Mouse (Mus musculus) heart, postnatal 36 days (tissue): ENCODE results near the gene Creb3l4. TPM values are rescaled to one million over a fixed set of nuclear protein-coding genes. Genes with fewer than 3 reads are reported as not detected.
"Not testable (repeated sequence)": the region's sequence is repeated elsewhere in the genome, so short reads cannot be mapped to it uniquely, and the experiment has no call there.

ENCODE experiments used
- DNase-seq, 2 experiments: peaks; one replicate each; pipeline ENCODE4 v3.0.0; 2021 to 2022
- intact Hi-C: fragments of 180-260 bp; cut with DNase I; formaldehyde crosslinking; loops from one replicate; pipeline ENCODE4 v1.15.1; 2025
- total RNA-seq, 2 experiments: library from RNA; stranded (reverse); gene quantifications; 2 replicates each; pipeline ENCODE4 v1.2.3; 2021

The Creb3l4 gene
- total RNA-seq, result not detected

GRCm38 (mm10) chr3:90242984-90243775, at the start of gene Creb3l4:
Gene Creb3l4, minus strand, starts transcription at chr3:90243512.
- intact Hi-C loops, result no loop called here
- peak; percentile 44 for DNase-seq

DNA sequence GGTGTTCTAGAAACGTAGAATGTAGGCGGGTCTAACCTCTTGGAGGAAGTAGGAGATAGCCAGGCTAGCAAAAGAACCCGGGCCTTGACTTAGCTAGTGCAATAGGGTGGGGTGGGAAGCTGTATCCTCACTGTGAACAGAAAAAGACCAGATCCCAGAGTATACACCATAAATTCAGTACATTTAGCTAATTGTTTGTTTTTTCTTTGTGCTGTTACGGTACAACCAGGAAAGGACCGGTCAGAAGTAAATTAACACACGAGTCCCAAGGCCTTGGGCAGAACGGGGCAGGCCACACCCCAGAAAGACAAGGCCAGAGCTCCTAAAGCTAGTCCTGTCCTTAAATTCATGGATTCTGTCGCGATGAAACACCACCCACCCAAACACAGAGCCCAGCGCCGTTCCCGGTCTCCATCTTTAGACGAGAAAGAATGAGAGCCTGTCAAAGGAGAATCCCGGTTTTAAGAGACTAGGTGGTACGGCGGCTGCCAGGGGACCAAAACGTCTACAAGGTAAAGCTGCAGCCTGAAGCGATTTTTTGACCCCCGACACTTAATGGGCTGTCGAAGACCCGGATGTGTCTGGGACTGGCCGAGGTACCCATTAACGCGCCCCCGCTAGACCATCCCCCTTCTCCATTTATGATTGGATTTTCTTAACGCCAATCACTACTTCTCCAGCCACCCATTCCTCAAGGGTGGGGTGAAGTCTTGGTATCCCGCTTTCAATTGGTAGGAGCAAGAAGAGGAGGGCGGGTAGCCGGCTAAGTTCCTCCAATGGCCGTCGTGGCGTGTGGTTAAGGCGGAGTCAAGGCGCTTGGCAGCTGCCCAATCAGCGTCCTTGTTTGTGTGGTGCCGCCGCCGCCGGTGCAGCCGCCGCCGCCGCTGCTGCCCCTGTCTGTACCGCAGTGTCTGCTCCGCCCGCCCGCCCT, 49.3 kb upstream of the Creb3l4 start, which contains the start of gene Gatad2b:
Gene Gatad2b, plus strand, starts transcription at position 834 of the 931 bp plus-strand sequence.
- intact Hi-C loops, result loop anchor here (1.0 kb wide), 1 partner anchor 27 kb away; the partner anchor contains the start of gene Dennd4b
- peak; percentile 97 for DNase-seq

- intact Hi-C loops, result loop anchor here (1.0 kb wide), 1 partner anchor 27 kb away; the partner anchor contains the start of gene Dennd4b
- DNase-seq, result no peak
Measured at GRCm38 (mm10) chr3:90291982-90292344, 48.7 kb upstream of the Creb3l4 start.

- no peak for DNase-seq
- intact Hi-C loops, result loop anchor here (1.0 kb wide), 1 partner anchor 83 kb away; no protein-coding TSS in a partner anchor
Measured at GRCm38 (mm10) chr3:90290602-90291001, 47.3 kb upstream of the Creb3l4 start.

DNA sequence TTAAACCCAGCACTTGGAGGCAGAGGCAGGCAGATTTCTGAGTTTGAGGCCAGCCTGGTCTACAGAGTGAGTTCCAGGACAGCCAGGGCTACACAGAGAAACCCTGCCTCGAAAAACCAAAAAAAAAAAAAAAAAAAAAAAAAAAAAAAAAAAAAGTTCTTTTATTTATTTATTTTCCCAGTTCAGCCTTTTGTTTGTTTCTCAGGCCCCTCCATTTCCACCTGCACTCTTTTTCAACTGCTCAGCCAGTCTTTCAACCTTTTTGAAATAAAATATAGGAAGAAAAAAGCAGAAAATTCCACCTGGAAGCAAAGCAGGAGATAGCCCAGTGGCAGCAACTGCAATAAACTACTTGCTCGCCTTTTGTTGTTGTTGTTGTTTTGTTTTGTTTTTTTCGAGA, 46.1 kb upstream of the Creb3l4 start:
- DNase-seq, intact Hi-C loops: not testable (repeated sequence)

- DNase-seq, result no peak
- intact Hi-C loops, result no loop called here
Measured at GRCm38 (mm10) chr3:90284150-90284549, 40.8 kb upstream of the Creb3l4 start.

- intact Hi-C loops, result no loop called here
- no peak for DNase-seq
Measured at GRCm38 (mm10) chr3:90280708-90281107, 37.4 kb upstream of the Creb3l4 start.

- DNase-seq, result no peak
- intact Hi-C loops, result no loop called here
Measured at GRCm38 (mm10) chr3:90279743-90280142, 36.4 kb upstream of the Creb3l4 start.

- intact Hi-C loops, result no loop called here
- DNase-seq, result no peak
Measured at GRCm38 (mm10) chr3:90279216-90279615, 35.9 kb upstream of the Creb3l4 start.

- no peak for DNase-seq
Measured at GRCm38 (mm10) chr3:90278211-90278610, 34.9 kb upstream of the Creb3l4 start.

DNA sequence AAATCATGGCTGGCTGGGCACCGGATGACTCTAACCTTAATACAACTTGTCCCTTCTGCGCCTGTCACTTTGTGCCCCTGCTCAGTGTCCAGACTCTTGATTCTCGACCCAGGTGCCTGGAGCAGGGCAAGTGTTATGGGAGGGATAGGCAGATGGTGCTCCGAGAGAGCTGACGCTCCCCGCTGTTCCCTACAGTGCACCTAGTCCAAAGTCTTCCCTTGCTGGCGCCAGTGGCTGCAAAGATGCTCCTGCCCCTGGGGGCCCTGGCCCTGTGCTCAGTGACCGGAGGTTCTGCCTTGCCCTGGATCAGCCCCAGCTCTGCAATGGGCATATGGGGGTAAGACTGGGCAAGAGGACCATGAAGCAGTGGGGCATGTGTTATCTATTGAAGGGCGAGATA, 34.5 kb upstream of the Creb3l4 start:
- DNase-seq, result no peak
- intact Hi-C loops, result no loop called here

More at GRCm38 (mm10) chr3:90278211-90278610, 34.9 kb upstream of the Creb3l4 start:
- intact Hi-C loops, result no loop called here

GRCm38 (mm10) chr3:90276858-90277257, 33.5 kb upstream of the Creb3l4 start:
- intact Hi-C loops, result no loop called here
- DNase-seq, result no peak

DNA sequence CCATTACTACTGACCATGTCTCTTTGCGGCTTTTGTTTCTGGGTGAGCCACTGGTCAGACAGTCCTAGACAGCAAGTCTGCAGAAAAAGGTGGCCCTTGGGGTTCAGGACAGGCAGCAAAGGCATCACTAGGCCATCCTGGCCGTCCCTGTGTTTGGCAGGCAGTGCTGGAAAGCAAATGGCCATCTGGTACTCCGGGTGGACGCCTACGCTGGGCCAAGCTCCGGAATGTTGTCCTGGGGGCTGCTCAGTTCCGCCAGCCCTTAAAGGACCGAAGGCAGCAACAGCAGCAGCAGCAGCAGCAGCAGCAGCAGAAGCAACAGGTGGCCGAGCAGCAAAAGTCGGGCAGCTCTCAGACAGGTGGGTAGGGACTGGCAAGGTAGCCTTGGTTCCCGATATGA, 32.0 kb upstream of the Creb3l4 start:
- intact Hi-C loops, result no loop called here
- DNase-seq, result no peak

GRCm38 (mm10) chr3:90273855-90274254, 30.5 kb upstream of the Creb3l4 start:
- no peak for DNase-seq
- intact Hi-C loops, result no loop called here

DNA sequence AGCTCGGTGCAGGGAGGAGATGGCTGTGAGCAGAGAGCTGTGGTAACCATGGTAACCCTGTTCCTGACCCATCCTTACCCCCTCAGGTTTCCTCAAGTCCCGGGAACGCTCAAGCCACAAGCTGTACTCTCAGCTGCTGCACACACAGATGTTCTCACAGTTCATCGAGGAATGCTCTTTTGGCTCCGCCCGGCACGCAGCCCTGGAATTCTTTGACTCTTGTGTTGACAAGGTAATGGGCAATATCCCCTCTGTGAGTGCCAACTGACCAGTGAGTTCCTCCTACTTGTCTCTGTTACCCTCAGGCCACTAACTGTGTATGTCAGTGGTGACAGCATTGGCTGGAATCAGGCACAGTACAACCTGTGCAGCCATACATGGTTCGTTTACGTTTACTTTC, 28.9 kb upstream of the Creb3l4 start:
- intact Hi-C loops, result no loop called here
- DNase-seq, result no peak

GRCm38 (mm10) chr3:90270784-90271183, 27.5 kb upstream of the Creb3l4 start:
- no peak for DNase-seq
- intact Hi-C loops, result no loop called here

GRCm38 (mm10) chr3:90268971-90269370, 25.7 kb upstream of the Creb3l4 start:
- DNase-seq, result no peak
- intact Hi-C loops, result loop anchor here (5.0 kb wide), 1 partner anchor 198 kb away; the partner anchor contains the start of gene Npr1

DNA sequence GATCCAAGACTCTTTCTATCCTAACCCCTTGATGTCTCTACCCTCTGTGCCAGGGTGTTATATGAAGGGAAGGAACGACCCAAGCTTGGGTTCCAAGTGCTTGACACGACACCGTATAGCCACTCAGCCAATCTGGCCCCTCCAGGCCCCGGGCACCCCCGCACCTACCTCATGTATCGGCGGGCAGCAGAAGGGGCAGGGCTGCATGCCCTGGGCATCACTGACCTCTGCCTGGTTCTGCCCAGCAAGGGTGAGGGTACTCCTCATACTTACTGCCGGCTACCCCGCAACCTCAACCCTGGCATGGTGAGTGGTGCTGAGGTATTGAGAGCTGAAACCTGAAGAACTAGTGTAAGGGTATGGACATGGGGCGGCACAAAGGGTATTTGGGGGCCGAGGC, 24.9 kb upstream of the Creb3l4 start:
- DNase-seq, result no peak
- intact Hi-C loops, result loop anchor here (5.0 kb wide), 1 partner anchor 199 kb away; the partner anchor contains the start of gene Npr1

GRCm38 (mm10) chr3:90266901-90267775, 23.8 kb upstream of the Creb3l4 start:
- intact Hi-C loops, result loop anchor here (5.0 kb wide), 1 partner anchor 200 kb away; the partner anchor contains the start of gene Npr1
- DNase-seq, result no peak
